Mouse (Mus musculus): ENCODE results near the gene Tnfaip1.
A peak's percentile ranks its signal among the peaks of the same experiment; 100 is the strongest.
"Not testable (repeated sequence)": the region's sequence is repeated elsewhere in the genome, so short reads cannot be mapped to it uniquely, and the experiment has no call there.

The Tnfaip1 gene

GRCm38 (mm10) chr11:78536080-78536689 is at the start of gene Tnfaip1, which contains the start of gene Ift20:
TSS of gene Tnfaip1 (minus strand) at chr11:78536332.
TSS of gene Ift20 (plus strand) at chr11:78536361.
- DNase-seq (ENCODE audit: low spot score), result peak; percentile 99

GRCm38 (mm10) chr11:78582848-78583247 is 46.7 kb upstream of the Tnfaip1 start:
- DNase-seq (ENCODE audit: low spot score), result no peak

DNA sequence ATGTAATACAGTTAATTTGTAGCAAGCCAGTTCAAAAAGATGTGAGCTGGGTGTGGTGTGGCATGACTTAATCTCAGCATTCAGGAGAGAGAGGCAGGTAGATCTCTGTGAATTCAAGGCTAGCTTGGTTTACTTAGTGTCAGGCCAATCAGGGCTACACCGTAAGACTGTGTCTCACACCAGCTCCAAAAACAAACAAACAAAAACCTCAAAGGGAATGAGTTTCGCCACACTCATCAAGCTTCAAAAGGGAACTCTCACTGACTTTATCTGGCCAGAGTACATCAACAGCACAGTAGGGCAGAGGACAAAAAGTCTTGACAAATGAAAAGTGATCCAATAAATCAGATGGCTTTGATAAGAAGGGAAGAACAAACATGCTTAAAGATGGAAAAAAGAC is 38.8 kb upstream of the Tnfaip1 start:
- no peak for DNase-seq (ENCODE audit: low spot score)

DNA sequence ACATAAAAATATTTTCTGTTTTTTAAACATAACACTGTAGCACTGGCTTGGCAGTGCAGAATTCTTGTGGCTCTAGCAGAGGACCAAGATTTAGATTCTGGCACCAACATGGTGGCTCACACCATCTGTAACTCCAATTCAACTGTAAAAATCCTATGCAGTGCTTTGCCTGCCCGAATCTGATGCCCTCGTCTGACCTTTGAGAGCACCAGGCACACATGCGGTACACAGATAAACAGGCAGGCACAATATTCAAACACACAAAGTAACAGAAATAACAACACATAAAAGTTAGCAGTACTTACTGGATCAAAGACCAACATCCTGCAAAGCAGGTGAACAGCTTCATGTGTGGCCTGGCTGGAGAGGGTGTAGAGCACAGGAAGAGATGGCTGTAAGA is 38.4 kb upstream of the Tnfaip1 start:
- no peak for DNase-seq (ENCODE audit: low spot score)

DNA sequence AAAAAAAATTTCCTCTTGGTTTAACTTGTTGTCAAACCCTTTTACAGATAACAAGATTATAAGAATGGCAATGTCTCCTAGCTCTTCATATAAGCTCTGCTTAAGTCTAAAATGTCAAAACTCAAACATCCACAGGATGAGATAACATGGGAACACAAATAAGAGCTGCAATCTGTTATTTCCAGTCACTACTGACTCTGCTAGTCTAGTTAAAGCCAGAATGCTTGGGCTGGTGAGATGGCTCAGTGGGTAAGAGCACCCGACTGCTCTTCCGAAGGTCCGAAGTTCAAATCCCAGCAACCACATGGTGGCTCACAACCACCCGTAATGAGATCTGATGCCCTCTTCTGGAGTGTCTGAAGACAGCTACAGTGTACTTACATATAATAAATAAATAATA is 37.9 kb upstream of the Tnfaip1 start:
- DNase-seq (ENCODE audit: low spot score), result not testable (repeated sequence)

DNA sequence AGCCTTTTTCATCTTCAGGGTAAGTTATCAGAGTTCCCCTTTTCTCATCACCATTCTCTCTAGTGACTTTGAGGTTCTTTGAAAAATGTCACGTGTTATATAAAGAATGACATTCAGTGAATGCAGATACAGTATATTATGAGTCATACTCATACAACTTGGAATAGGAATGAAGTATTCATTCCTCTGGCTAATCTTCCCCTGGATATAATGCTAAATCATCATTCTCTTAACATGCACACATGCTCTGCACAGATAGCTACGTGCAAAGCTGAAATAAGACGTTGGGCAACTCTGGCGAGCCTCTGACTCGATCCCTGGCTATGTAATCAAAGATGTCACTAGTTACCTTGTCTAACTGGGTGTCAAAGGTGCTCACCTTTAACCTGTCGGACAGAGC is 35.7 kb upstream of the Tnfaip1 start:
- no peak for DNase-seq (ENCODE audit: low spot score)

DNA sequence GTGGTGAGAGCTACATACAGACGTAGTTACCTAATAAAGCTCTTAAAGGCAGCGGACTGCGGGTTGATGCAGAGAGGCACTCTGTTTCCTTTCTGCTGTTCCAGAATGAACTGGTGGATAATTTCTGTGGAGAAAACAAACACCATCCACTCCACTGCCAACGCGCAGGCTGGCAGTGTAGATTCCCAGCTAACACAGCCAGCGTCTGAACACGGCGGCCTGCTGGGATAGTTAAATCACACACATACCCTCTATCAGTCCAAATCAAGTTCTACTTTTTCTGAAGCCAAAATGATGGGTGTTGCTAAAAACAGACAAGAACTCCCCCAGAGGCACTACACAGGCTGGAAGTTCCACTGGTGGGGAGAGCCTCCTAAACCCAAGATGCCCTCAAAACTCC is 35.3 kb upstream of the Tnfaip1 start:
- DNase-seq (ENCODE audit: low spot score), result no peak

DNA sequence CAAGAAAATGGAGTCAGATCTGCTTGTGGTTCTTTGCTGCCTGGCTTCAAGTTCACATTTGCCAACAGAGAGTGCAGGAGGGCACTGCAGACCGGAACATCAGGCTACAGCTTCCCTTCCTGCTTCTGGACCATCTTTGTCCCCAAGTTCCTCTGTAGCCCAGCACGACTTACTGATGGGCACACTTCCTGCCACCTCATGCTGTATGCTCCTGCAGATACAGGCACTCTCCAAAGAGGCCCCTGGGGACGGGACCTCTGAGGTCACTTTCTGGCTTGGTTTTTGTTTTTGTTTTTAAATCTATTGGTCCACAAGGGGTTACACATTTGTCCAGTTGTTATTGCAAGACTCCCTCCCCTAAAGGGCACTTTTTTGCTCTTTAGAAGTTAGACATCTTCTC is 33.7 kb upstream of the Tnfaip1 start:
- no peak for DNase-seq (ENCODE audit: low spot score)

GRCm38 (mm10) chr11:78568827-78569226 is 32.7 kb upstream of the Tnfaip1 start:
- DNase-seq (ENCODE audit: low spot score), result no peak

DNA sequence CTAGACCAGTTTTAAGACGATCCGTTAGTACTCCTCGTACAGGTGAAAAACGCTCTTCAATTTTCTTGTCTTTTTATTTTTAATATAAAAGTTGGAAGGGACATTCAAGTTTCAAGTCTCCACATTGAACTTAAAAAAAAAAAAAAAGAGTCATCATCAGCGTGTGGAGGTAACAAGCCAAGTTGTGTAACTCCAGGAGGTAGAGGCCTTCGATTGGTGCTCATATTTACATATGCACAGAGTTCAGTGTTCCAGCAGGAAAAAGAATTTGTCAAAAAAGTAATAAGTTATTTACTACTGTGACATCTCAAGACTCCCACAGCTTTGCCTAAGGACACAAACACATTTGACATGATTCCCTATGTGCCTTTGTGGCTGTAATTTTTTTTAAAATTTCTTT is 31.5 kb upstream of the Tnfaip1 start:
- no peak for DNase-seq (ENCODE audit: low spot score)

- DNase-seq (ENCODE audit: low spot score), result peak; percentile 61
These were observed 30.6 kb upstream of the Tnfaip1 start for GRCm38 (mm10) chr11:78566775-78567174.

GRCm38 (mm10) chr11:78560447-78560846 is 24.3 kb upstream of the Tnfaip1 start:
- peak; percentile 37 for DNase-seq (ENCODE audit: low spot score)

- DNase-seq (ENCODE audit: low spot score), result no peak
These were observed 21.1 kb upstream of the Tnfaip1 start for GRCm38 (mm10) chr11:78557241-78557640.

GRCm38 (mm10) chr11:78556070-78556469 is 19.9 kb upstream of the Tnfaip1 start:
- DNase-seq (ENCODE audit: low spot score), result no peak

DNA sequence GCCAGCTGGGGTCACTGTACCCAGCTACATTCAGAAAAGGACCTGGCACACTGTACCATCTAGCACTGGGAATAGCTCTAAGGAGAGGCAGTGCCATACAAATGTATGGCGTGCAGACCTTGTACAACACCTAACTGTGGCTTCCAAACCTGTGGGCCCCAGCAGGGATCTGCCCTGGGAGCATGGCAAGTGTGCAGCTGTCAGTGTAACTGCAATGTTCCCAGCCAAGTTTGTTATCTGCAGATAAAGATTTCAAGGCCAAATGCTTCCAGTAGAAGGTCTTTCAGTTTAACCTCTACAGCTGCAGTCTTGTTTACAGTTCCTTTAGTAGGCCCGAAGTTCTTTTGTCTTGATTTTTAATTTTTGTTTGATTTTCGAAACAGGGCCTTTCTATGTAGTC is 19.5 kb upstream of the Tnfaip1 start:
- DNase-seq (ENCODE audit: low spot score), result no peak

DNA sequence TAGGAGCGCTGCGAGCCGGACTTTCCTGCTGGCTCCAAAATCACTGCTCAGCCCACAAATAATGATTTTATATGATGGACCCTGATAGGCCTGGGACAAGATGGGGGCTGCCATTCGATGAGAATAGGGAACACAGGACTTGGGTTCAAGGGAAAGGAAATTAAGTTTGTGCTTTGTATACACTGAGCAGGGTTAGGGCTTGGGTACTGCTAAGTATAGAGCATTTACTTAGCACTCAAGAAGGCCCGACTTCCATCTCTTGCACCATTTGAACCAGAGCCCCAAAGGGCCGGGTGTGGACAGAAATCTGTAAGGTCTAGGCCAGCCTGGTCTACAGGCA is 14.9 kb upstream of the Tnfaip1 start:
- no peak for DNase-seq (ENCODE audit: low spot score)

DNA sequence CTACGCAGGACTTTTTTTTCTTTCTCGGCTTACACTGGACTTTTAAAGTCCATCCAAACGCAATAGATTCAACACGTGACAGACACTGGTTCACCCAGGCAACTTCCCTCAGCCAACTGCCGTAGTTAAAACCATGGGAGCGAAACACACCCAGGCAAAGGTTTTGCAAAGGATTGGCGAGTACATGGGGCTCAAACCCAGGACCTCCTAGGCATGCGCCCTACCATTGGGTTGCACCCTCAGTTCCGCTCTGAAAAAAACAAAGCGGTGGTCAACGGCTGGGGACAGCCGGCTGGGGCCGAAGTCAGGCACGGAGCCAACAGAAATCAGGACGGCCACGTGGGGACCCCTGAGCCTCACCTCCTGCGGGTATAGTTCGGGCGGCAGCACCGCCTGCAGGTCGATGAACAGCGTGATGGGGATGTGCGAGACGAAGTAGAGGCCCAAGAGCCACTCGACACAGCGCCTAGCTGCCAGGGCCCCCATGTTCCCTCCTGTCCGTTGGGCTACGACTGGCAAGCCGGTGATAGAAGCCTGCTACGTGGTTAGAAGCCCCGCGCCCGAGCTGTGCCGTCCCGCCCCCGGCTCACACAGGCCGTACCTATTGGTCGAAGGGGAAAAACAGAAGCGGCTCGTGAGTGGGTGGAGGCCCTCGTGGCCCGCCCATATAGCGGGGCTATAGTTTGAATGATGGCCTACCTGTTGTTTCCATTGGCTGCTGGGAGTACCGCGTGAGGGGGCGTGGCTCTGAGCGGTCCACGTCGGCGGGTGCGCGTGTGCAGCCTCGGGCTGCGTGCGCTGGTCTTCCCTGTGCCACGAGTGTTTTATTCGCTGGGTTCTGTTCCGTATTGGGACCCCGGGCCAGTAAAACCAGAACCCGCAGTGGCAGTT is 14.3 kb upstream of the Tnfaip1 start, which contains the start of gene Tmem97:
Gene Tmem97 (minus strand): TSS at position 610 of the 891 bp plus-strand sequence.
- DNase-seq (ENCODE audit: low spot score), result peak; percentile 98

DNA sequence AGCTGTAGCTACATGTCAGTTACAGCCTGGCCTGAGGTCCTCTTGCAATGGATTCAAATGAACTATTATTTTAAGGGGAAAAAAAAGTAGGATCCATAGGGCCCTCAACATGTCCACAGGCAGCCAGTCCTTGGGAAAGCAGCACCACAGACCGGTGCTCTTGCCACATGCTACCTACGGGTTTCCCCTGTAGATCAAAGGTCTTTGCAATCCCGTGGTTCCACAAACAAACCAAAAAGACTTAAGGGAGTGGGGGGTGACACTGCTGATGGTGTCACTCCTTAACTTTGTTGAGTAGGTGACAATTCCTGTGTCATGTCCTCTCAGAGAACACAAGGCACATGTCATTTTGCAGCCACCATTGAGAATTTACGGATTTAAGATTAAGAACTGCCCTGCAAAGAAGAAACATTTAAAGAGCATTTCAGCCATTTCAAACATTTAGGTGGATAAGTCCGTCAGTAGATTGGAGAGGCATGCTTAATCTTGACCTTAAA is 13.4 kb upstream of the Tnfaip1 start:
- peak; percentile 64 for DNase-seq (ENCODE audit: low spot score)

- peak; percentile 31 for DNase-seq (ENCODE audit: low spot score)
These were observed 11.8 kb upstream of the Tnfaip1 start for GRCm38 (mm10) chr11:78547718-78548460.

GRCm38 (mm10) chr11:78545181-78545580 is 9.0 kb upstream of the Tnfaip1 start:
- DNase-seq (ENCODE audit: low spot score), result no peak

DNA sequence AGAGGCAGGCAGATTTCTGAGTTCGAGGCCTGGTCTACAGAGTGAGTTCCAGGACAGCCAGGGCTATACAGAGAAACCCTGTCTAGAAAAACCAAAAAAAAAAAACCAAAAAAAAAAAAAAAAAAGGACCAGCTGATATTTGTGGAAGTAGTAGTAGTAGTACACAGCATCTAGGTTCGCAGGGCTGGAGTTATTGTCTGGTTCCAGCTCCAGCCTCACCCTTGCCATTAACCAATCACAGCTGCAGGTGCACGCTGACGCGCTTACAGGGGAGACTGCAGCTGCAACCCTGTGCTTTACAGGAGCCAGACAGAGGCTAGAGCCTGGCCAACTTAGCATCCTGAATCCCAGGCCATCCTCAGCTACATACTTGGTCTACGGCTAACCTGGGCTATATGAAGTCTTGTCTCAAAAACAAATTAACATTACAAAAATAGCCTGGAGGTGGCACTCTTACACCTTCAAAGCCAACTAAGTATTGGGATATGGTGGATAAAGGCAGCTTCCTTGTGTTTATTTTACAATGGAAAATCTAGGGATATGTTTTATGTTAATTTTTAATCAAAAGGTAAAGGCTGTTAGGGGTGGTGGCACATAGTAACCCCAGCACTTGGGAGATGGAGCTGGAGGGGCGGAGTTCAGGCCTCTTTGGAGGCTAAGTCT is 8.4 kb upstream of the Tnfaip1 start:
- DNase-seq (ENCODE audit: low spot score), result no peak

DNA sequence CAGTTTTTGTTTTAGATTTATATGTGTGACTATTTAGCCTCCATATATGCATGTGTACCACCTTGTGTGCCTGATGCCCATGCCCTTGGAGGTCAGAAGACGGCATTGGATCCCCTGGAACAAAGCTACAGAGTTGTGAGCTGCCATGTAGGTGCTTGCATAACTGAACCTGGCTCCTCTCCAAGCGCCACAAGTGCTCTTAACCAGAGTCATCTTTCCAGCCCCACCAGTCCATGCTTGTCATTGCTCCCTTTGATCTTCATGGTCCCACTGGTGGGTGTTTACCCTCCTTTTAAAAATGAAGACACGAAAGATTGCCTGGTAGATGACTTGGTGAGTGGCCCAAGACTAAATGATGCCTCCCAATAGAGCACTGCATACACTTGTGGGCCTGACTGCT is 4.2 kb upstream of the Tnfaip1 start:
- no peak for DNase-seq (ENCODE audit: low spot score)
